Comparison of ENCODE assay signal across 16 mouse cellular contexts in genomic region chr11:46428131-46428530, GRCm38 (mm10). TPM values are rescaled to one million over a fixed set of nuclear protein-coding genes. Genes with fewer than 3 reads are reported as not detected.
"Had no signal": no experiment of that assay in that cellular context is flagged by ENCODE, and none has a peak within 500 bp of the region (broad histone marks: within the 10 kb centered on the region; RNA-seq: fewer than 3 reads in every experiment).

No protein-coding gene starts in this region.

RNA-seq across cellular contexts. Expression of gene Fam71b, which starts 31.8 kb away (rescaled TPM):
- polyA plus RNA-seq: frontal cortex, adult 2 months; heart, embryonic 10.5 days; heart, embryonic 12.5 days; heart, embryonic 14.5 days; hindbrain, embryonic 10.5 days; hindbrain, embryonic 12.5 days; hindbrain, embryonic 14.5 days; hindbrain, embryonic 16.5 days; intestine, embryonic 15.5 days; intestine, postnatal 0 days; kidney, embryonic 15.5 days; limb, embryonic 11.5 days; limb, embryonic 13.5 days; limb, embryonic 15.5 days; liver, adult 2 months; liver, embryonic 12.5 days had no signal

RNA-seq across cellular contexts. Expression of gene Itk, which starts 38.8 kb away (rescaled TPM):
- polyA plus RNA-seq: heart, embryonic 12.5 days; heart, embryonic 14.5 days; hindbrain, embryonic 10.5 days; hindbrain, embryonic 12.5 days; hindbrain, embryonic 16.5 days; limb, embryonic 11.5 days; liver, embryonic 12.5 days had no signal
